Mouse (Mus musculus): Measurements from ENCODE around the gene Mfsd6l. TPM values are rescaled to one million over a fixed set of nuclear protein-coding genes. Genes with fewer than 3 reads are reported as not detected.

The Mfsd6l gene
- 0.11 and 0.18 TPM in 2 replicates for polyA plus RNA-seq (2015; fragmentation: Nextera tagmentation; extraction: Ambion mirVana)

GRCm38 (mm10) chr11:68555918-68556584, at the start of gene Mfsd6l:
Gene Mfsd6l, plus strand, starts transcription at chr11:68556186.
- H3K27ac ChIP-seq: no peak within 1 kb of the TSS
- no peak for ATAC-seq (ENCODE audit: low FRiP score, low read depth)
- H3K4me3 ChIP-seq: peak within 1 kb of the TSS; percentile 19
- H3K9ac ChIP-seq: no peak within 1 kb of the TSS
- no peaks in the 10 kb centered on the region for H3K36me3 ChIP-seq
- H3K27me3 ChIP-seq: peaks cover 27% of the 10 kb centered on the region
- WGBS: 7% methylated on average over 37 of the region's 37 CpGs
- peak within 1 kb of the TSS; percentile 48 for H3K4me2 ChIP-seq (replicated peaks)
- H3K9me3 ChIP-seq: no peaks in the 10 kb centered on the region
- peaks cover 7% of the 10 kb centered on the region for H3K4me1 ChIP-seq

DNA sequence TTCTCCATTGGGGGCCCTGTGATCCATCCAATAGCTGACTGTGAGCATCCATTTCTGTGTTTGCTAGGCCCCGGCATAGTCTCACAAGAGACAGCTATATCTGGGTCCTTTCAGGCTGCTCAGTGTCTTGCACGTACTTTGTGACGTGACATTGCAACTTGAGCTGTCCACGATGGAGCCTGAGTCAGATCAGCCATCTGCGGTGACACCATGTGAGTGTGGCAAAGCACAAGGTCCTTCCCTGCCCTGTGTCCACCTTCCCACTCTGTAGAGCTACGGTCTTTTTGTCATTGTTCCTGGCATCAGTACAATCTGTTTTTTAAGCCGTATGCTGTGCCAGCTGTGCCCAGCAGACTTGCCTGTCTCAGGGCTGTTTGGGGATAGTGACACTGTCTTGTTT, 48.7 kb upstream of the Mfsd6l start:
- Histone ChIP-seq H3K27me3 (no peaks in the 10 kb centered on the region), H3K9ac (no peak overlapping the region), H3K4me1 (no peaks in the 10 kb centered on the region), H3K36me3 (no peaks in the 10 kb centered on the region), H3K4me2 (replicated peaks) (no peak overlapping the region), H3K27ac (no peak overlapping the region), H3K9me3 (no peaks in the 10 kb centered on the region), H3K4me3 (no peak overlapping the region)
- 85% methylated on average over 7 of the region's 7 CpGs for WGBS
- no peak for ATAC-seq (ENCODE audit: low FRiP score, low read depth)

DNA sequence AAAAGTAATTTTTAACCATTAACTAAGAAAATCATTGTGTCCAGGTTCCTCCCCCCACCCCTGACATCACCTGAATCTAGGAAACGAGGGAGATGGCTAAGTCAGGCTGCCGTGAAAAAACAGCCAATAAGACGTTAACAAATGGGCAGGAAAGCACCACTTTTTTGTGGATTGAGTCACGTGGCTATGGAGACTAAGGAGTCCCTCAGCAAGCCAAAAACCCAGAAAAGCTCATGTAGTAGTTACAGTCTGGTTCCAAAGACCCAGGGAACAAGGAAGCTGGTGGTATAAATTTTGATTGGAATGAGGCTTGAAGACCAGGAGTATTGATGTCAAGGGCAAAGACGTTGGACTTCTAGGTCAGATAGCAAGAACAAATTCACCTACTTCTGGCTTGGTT, 47.4 kb upstream of the Mfsd6l start:
- Histone ChIP-seq H3K27me3 (no peaks in the 10 kb centered on the region), H3K9ac (no peak overlapping the region), H3K4me1 (no peaks in the 10 kb centered on the region), H3K4me2 (replicated peaks) (no peak overlapping the region), H3K36me3 (no peaks in the 10 kb centered on the region), H3K9me3 (no peaks in the 10 kb centered on the region), H3K27ac (no peak overlapping the region), H3K4me3 (no peak overlapping the region)
- no peak for ATAC-seq (ENCODE audit: low FRiP score, low read depth)
- WGBS: 59% methylated on average over 5 of the region's 5 CpGs

- H3K9ac ChIP-seq: no peak overlapping the region
- no peak for ATAC-seq (ENCODE audit: low FRiP score, low read depth)
- no peak overlapping the region for H3K4me2 ChIP-seq (replicated peaks)
- H3K4me3 ChIP-seq: no peak overlapping the region
- WGBS: 55% methylated on average over 2 of the region's 2 CpGs
- no peaks in the 10 kb centered on the region for H3K27me3 ChIP-seq
- H3K36me3 ChIP-seq: no peaks in the 10 kb centered on the region
- H3K4me1 ChIP-seq: no peaks in the 10 kb centered on the region
- no peak overlapping the region for H3K27ac ChIP-seq
- no peaks in the 10 kb centered on the region for H3K9me3 ChIP-seq
These were observed 46.8 kb upstream of the Mfsd6l start for GRCm38 (mm10) chr11:68509194-68509593.

DNA sequence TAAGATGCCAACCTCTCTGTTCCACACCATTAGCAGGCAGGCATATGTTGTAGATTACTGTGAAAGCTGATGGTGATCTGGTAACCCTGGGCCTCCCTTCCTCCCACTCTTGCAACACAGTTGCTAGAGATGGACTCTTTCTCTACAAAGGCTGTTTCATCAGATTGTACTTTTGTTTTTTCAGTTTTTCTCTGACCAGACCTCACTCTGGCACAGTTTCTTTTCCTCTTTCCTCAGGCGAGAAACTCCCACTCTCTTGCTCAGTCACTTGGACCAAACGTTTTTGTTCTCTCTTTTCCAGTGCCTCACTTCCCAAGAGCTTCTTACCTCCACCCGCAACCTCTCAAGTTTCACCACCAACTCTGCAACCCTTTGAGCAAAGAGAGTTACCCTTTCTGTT, 42.0 kb upstream of the Mfsd6l start:
- Histone ChIP-seq H3K4me1 (no peaks in the 10 kb centered on the region), H3K36me3 (no peaks in the 10 kb centered on the region), H3K27me3 (no peaks in the 10 kb centered on the region), H3K9ac (no peak overlapping the region), H3K4me2 (replicated peaks) (no peak overlapping the region), H3K9me3 (peaks cover under 1% of the 10 kb centered on the region; the same call in 1 of the 2 replicates), H3K4me3 (no peak overlapping the region), H3K27ac (no peak overlapping the region; the same call in 1 of the 2 replicates)
- WGBS: 37% methylated on average over 3 of the region's 3 CpGs
- ATAC-seq (ENCODE audit: low FRiP score, low read depth): no peak

- 89% methylated on average over 4 of the region's 4 CpGs for WGBS
- no peak overlapping the region for H3K27ac ChIP-seq
- no peak for ATAC-seq (ENCODE audit: low FRiP score, low read depth)
These were observed 36.6 kb upstream of the Mfsd6l start for GRCm38 (mm10) chr11:68519362-68519761.

DNA sequence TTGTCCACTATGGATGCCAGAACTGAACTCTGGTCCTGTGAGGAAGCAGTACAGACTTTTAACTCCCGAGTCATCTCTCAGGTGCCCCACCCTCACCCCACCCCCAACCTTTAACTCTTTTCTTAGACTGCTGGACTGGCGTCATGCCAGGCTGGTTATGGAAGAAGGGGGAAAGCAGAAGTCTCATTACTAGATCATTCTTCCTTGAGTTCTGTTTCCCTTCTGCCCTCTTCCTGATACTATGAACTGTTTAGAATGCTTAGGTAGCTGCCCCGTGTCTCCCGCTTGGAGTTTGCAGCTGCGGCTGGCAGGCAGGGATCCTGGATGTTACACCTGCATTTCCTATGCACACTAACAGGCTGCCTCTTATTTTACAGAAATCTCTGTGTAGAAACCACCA, 36.2 kb upstream of the Mfsd6l start:
- Histone ChIP-seq H3K9ac (no peak overlapping the region), H3K36me3 (no peaks in the 10 kb centered on the region), H3K27ac (no peak overlapping the region), H3K9me3 (peaks cover 5% of the 10 kb centered on the region; the same call in 1 of the 2 replicates), H3K27me3 (no peaks in the 10 kb centered on the region), H3K4me2 (replicated peaks) (no peak overlapping the region), H3K4me3 (no peak overlapping the region), H3K4me1 (no peaks in the 10 kb centered on the region)
- ATAC-seq (ENCODE audit: low FRiP score, low read depth): no peak
- 94% methylated on average over 5 of the region's 5 CpGs for WGBS

More at GRCm38 (mm10) chr11:68519362-68519761, 36.6 kb upstream of the Mfsd6l start:
- Histone ChIP-seq H3K27me3 (no peaks in the 10 kb centered on the region), H3K4me1 (no peaks in the 10 kb centered on the region), H3K36me3 (no peaks in the 10 kb centered on the region), H3K9ac (no peak overlapping the region), H3K4me2 (replicated peaks) (no peak overlapping the region), H3K4me3 (no peak overlapping the region), H3K9me3 (peaks cover 5% of the 10 kb centered on the region; the same call in 1 of the 2 replicates)

DNA sequence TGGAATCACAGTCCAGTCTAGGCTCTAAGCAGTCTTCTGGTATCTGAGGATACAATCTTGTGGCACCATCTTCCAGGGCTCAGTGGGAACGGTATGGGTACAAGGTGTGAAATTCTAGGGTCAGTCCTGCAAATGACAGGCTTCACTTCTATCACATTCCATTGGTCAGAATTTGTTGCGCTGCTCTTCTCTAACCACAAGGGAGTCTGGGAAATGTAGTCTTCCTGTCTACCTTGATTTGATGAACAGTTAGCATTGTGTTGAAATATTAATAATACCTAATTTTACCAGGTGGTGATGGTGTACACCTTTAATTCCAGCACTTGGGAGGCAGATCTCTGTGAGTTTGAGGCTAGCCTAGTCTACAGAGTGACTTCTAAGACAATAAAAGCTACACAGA, 35.5 kb upstream of the Mfsd6l start:
- Histone ChIP-seq H3K9me3 (peaks cover 5% of the 10 kb centered on the region; the same call in 1 of the 2 replicates), H3K4me2 (replicated peaks) (no peak overlapping the region), H3K27ac (no peak overlapping the region), H3K27me3 (no peaks in the 10 kb centered on the region), H3K36me3 (no peaks in the 10 kb centered on the region), H3K4me3 (no peak overlapping the region), H3K9ac (no peak overlapping the region), H3K4me1 (no peaks in the 10 kb centered on the region)
- ATAC-seq (ENCODE audit: low FRiP score, low read depth): no peak
- WGBS: 81% methylated on average over 2 of the region's 2 CpGs

GRCm38 (mm10) chr11:68521352-68521751, 34.6 kb upstream of the Mfsd6l start:
- ATAC-seq (ENCODE audit: low FRiP score, low read depth): no peak
- H3K4me3 ChIP-seq: no peak overlapping the region
- WGBS: 85% methylated on average over 5 of the region's 5 CpGs
- no peak overlapping the region for H3K4me2 ChIP-seq (replicated peaks)
- H3K9ac ChIP-seq: no peak overlapping the region
- H3K27ac ChIP-seq: no peak overlapping the region
- H3K27me3 ChIP-seq: no peaks in the 10 kb centered on the region
- H3K4me1 ChIP-seq: no peaks in the 10 kb centered on the region
- peaks cover 5% of the 10 kb centered on the region; the same call in 1 of the 2 replicates for H3K9me3 ChIP-seq
- H3K36me3 ChIP-seq: no peaks in the 10 kb centered on the region

- no peaks in the 10 kb centered on the region for H3K9me3 ChIP-seq
- H3K4me2 ChIP-seq (replicated peaks): no peak overlapping the region
- H3K9ac ChIP-seq: no peak overlapping the region
- H3K27ac ChIP-seq: no peak overlapping the region
- no peaks in the 10 kb centered on the region for H3K4me1 ChIP-seq
- 74% methylated on average over 4 of the region's 4 CpGs for WGBS
- no peaks in the 10 kb centered on the region for H3K36me3 ChIP-seq
- peaks cover 23% of the 10 kb centered on the region; the same call in 1 of the 2 replicates for H3K27me3 ChIP-seq
- ATAC-seq (ENCODE audit: low FRiP score, low read depth): no peak
- no peak overlapping the region for H3K4me3 ChIP-seq
These were observed 29.5 kb upstream of the Mfsd6l start for GRCm38 (mm10) chr11:68526441-68526840.

- Histone ChIP-seq H3K27ac (no peak overlapping the region), H3K4me3 (no peak overlapping the region), H3K27me3 (peaks cover 31% of the 10 kb centered on the region), H3K9me3 (no peaks in the 10 kb centered on the region), H3K36me3 (no peaks in the 10 kb centered on the region), H3K4me2 (replicated peaks) (no peak overlapping the region), H3K9ac (no peak overlapping the region), H3K4me1 (no peaks in the 10 kb centered on the region)
- no peak for ATAC-seq (ENCODE audit: low FRiP score, low read depth)
- 18% methylated on average over 16 of the region's 16 CpGs for WGBS
These were observed 24.8 kb upstream of the Mfsd6l start for GRCm38 (mm10) chr11:68531066-68531806.

DNA sequence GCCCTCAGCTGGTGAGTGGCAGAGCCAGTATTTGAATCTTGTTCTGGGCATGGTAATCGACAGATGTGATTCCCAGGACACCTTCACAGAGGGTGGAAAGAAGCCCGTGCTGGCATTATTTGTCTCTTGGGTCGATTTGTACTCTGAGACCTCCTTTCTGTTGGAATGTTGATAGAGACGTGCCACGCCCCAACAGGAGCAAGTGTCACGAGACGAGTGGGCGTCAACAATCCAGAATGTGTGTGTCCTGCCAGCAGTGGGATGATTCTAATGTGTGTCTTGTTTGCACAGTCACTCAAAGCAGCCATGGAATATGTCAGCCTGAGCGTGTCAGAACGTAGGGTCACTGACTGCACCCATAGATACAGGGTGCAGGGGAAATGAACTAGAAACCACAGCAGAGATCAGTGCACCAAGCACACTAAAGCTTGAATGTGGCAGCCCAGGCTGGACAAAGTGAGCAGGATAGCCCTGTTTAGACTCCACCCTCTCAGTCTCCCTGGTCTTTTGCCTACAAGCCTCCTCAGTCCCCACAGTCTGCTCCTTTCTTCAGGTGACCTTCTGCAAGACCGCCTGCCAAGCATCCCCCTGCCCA, 23.9 kb upstream of the Mfsd6l start:
- no peak for ATAC-seq (ENCODE audit: low FRiP score, low read depth)
- H3K27me3 ChIP-seq: peaks cover 31% of the 10 kb centered on the region
- H3K4me2 ChIP-seq (replicated peaks): no peak overlapping the region
- WGBS: 78% methylated on average over 11 of the region's 11 CpGs
- no peak overlapping the region for H3K4me3 ChIP-seq
- no peaks in the 10 kb centered on the region for H3K4me1 ChIP-seq
- H3K27ac ChIP-seq: no peak overlapping the region
- no peaks in the 10 kb centered on the region for H3K9me3 ChIP-seq
- no peaks in the 10 kb centered on the region for H3K36me3 ChIP-seq
- no peak overlapping the region for H3K9ac ChIP-seq

All from limb, embryonic 13.5 days (tissue).